Mouse (Mus musculus) olfactory bulb, adult 2 months (tissue): ENCODE data around the gene Prdm2.

Experiments
- CTCF ChIP-seq: fragments of 200-500 bp; IDR thresholded peaks from 2 replicates; pipeline ENCODE4 v1.5.1; 2012; ENCODE audit warnings: low read depth, mild to moderate bottlenecking, low read length, moderate library complexity; ENCODE audit not compliant: insufficient read depth
- POLR2A ChIP-seq: fragments of 200-500 bp; IDR thresholded peaks from 2 replicates; pipeline ENCODE4 v1.6.1; 2012; ENCODE audit warnings: mild to moderate bottlenecking, low read depth, low read length, moderate library complexity; ENCODE audit not compliant: insufficient read depth

DNA sequence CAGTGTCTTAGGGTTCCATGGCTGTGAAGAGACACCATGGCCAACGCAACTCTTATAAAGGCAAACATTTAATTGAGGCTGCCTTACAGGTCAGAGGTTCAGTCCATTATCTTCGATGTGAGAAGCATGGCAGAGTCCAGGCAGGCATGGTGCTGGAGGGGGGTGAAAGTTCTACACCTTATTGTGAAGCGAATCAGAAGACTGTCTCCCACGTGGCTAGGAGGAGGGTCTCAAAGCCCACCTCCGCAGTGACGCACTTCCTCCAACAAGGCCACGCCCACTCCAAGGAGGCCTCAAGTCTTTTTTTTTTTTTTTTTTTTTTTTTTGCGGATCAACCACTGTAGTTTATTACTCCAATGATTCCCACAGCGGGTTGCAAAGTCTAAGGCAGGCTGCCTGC is 28.5 kb upstream of the Prdm2 start:
- TF ChIP-seq CTCF (no peak), POLR2A (no peak)
